Mouse (Mus musculus) midbrain, postnatal 0 days (tissue): ENCODE results near the gene Tsen34. TPM values are rescaled to one million over a fixed set of nuclear protein-coding genes. Genes with fewer than 3 reads are reported as not detected.

Experiments
- ATAC-seq: fragments of 200-750 bp; cut with Nextera tagmentation; 2 replicates; pipeline ENCODE4 v1.8.0; 2017; ENCODE audit warnings: moderate number of reproducible peaks, mild to moderate bottlenecking, moderate TSS enrichment, moderate library complexity; ENCODE audit not compliant: low FRiP score
- DNase-seq: peaks from one replicate; pipeline ENCODE4 v3.0.0-alpha.2; 2015; ENCODE audit warnings: low spot score
- H3K27ac ChIP-seq: fragments of 300-500 bp; sonication (generic); 2 replicates; pipeline ENCODE4 v1.5.1; 2014; ENCODE audit warnings: low read depth, mild to moderate bottlenecking, low read length, mixed read lengths
- H3K27me3 ChIP-seq: fragments of 300-500 bp; sonication (generic); 2 replicates; pipeline ENCODE4 v1.6.1; 2014; ENCODE audit warnings: low read length, control low read depth, mixed read lengths; ENCODE audit not compliant: insufficient read depth
- H3K36me3 ChIP-seq: fragments of 300-500 bp; sonication (generic); 2 replicates; pipeline ENCODE4 v1.6.1; 2014; ENCODE audit warnings: low read length, control low read depth, mixed read lengths; ENCODE audit not compliant: insufficient read depth
- H3K4me1 ChIP-seq: fragments of 300-500 bp; sonication (generic); 2 replicates; pipeline ENCODE4 v1.6.1; 2014; ENCODE audit warnings: mild to moderate bottlenecking, control low read depth, antibody characterized with exemption, low read length, mixed read lengths; ENCODE audit not compliant: insufficient read depth
- H3K4me2 ChIP-seq: fragments of 300-500 bp; sonication (generic); 2 replicates; pipeline ENCODE4 v1.6.1; 2014; ENCODE audit warnings: low read depth, mild to moderate bottlenecking, low read length, mixed read lengths; ENCODE audit not compliant: poor library complexity, severe bottlenecking
- H3K4me3 ChIP-seq: fragments of 300-500 bp; sonication (generic); 2 replicates; pipeline ENCODE4 v1.5.1; 2014; ENCODE audit warnings: low read depth, mild to moderate bottlenecking, low read length, moderate library complexity
- H3K9ac ChIP-seq: fragments of 300-500 bp; sonication (generic); replicated peaks from 2 replicates; pipeline ENCODE4 v1.6.1; 2014; ENCODE audit warnings: mild to moderate bottlenecking, low read length, moderate library complexity, mixed read lengths; ENCODE audit not compliant: poor library complexity, severe bottlenecking
- H3K9me3 ChIP-seq: fragments of 300-500 bp; sonication (generic); 2 replicates; pipeline ENCODE4 v1.6.1; 2016; ENCODE audit warnings: low read length, control low read depth
- CTCF ChIP-seq: IDR thresholded peaks from 2 replicates; pipeline ENCODE4 v1.5.1; 2016; ENCODE audit warnings: antibody characterized with exemption, mild to moderate bottlenecking
- WGBS: fragments of 180-500 bp; shearing (Covaris S2); extraction: QIAGEN DNeasy Blood & Tissue Kit; methylation state at CpG from one replicate; pipeline ENCODE4 v1.1.7; 2014; 5-methylcytosine and 5-hydroxymethylcytosine counted together
- polyA plus RNA-seq: library from polyadenylated mRNA; unstranded; fragments of >200 nt; fragmentation: Nextera tagmentation; extraction: Ambion mirVana; gene quantifications from 2 replicates; pipeline ENCODE4 v1.2.1, GENCODE M21; 2015
- total RNA-seq: library from RNA; depleted of rRNA; stranded (reverse); fragments of >200 nt; gene quantifications from 2 replicates; pipeline ENCODE4 v1.2.3, GENCODE M21; 2014; rRNA removed

The Tsen34 gene
- 329 and 396 TPM in 2 replicates for total RNA-seq
- polyA plus RNA-seq: 260 and 263 TPM in 2 replicates

DNA sequence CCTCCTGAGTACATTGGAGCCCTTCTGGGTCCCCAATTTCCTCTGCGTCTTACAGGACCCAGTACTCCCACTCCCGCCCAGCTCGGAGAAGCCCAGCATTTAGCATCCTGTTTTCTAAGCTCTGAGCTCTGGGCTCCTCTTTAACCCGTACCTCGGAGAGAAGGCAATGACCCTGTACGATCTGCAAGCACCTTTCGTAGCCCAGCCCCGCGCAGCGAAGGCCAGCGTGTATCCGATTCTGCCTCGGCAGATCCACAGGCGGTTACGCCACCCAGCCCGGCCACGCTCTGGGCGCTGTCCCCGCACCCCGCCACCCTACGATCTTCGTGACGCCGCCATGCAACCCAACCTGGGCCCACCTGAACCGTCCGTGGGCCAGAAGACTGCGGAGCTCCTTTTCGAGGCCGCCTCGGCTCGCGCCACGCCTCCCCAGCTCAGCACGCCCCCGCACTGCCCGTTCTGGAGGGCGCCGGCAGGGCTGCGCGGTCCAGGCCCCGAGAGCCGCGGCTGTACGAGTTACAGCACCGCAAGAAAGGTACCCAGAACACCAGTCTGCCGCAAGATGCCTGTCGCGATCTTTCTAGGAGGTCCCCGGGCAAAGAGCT lies at the start of gene Tsen34:
TSS of gene Tsen34 (plus strand) at position 482 of the 605 bp plus-strand sequence.
- under 1% methylated on average over 49 of the region's 49 CpGs for WGBS
- peaks cover 11% of the 10 kb centered on the region for H3K36me3 ChIP-seq
- peak; percentile 65 for ATAC-seq
- DNase-seq: peak; percentile 9
- H3K4me3 ChIP-seq: peak within 1 kb of the TSS; percentile 72
- H3K4me2 ChIP-seq: peak within 1 kb of the TSS; percentile 63
- H3K27ac ChIP-seq: peak within 1 kb of the TSS; percentile 96
- H3K9me3 ChIP-seq: no peaks in the 10 kb centered on the region
- TF ChIP-seq CTCF: peak; percentile 26; the same call in 1 of the 2 replicates
- peaks cover 9% of the 10 kb centered on the region; the same call in 1 of the 2 replicates for H3K4me1 ChIP-seq
- no peaks in the 10 kb centered on the region for H3K27me3 ChIP-seq
- peak within 1 kb of the TSS; percentile 86 for H3K9ac ChIP-seq

DNA sequence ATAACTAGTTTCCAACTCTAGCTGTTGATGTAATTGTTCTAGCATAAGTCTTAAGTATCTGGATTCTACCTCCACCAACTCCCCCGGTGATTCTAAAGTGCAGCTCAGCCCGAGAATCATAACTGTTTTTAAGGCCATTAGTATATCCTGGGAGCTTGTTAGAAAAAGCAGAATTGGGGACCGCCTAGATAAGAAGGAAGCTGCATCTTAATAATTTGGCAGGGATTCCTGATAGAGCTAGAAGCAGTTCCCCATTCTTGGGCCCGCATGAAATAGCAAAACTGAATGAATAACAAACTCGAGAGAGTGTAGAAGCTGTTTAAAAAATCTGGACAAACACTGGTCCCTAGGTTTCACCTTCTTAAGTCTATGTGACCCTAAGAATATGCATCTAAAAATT lies 49.3 kb upstream of the Tsen34 start:
- Histone ChIP-seq H3K4me3 (no peak overlapping the region), H3K36me3 (peaks cover 23% of the 10 kb centered on the region), H3K4me1 (peaks cover 13% of the 10 kb centered on the region), H3K27ac (no peak overlapping the region), H3K9me3 (no peaks in the 10 kb centered on the region), H3K4me2 (no peak overlapping the region), H3K27me3 (no peaks in the 10 kb centered on the region), H3K9ac (no peak overlapping the region)
- TF ChIP-seq CTCF: no peak
- ATAC-seq: no peak
- no peak for DNase-seq
- WGBS: 76% methylated on average over 5 of the region's 5 CpGs

DNA sequence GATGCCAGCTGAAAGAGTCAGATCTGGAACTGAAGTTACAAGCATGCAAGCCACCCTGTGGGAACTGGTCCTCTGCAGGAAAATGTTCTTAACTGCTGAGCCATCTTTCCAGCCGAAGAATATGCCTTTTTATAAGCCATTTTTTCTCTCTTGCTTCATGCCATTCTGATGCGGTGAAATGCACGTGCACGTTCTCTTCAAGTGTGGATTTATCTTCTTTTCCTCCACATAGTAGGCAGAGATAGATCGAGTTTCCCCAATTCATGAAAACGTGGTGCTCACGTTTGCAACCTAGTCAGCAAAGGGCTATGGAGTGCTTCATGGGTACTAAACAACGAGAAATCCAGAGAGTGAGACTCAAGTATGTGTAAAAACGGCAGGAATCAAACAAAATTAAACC lies 48.8 kb upstream of the Tsen34 start:
- 0 out of 2 replicates have a peak overlapping the region, but pooled peaks have one; percentile 29 for H3K9ac ChIP-seq
- no peaks in the 10 kb centered on the region for H3K9me3 ChIP-seq
- no peaks in the 10 kb centered on the region for H3K27me3 ChIP-seq
- no peak overlapping the region for H3K27ac ChIP-seq
- H3K36me3 ChIP-seq: peaks cover 19% of the 10 kb centered on the region; the same call in 1 of the 2 replicates
- DNase-seq (no peak), ATAC-seq (no peak)
- H3K4me2 ChIP-seq: peak overlapping the region; percentile 61
- TF ChIP-seq CTCF: no peak
- H3K4me3 ChIP-seq: peak overlapping the region; percentile 93
- peaks cover 13% of the 10 kb centered on the region for H3K4me1 ChIP-seq
- WGBS: 23% methylated on average over 9 of the region's 9 CpGs

DNA sequence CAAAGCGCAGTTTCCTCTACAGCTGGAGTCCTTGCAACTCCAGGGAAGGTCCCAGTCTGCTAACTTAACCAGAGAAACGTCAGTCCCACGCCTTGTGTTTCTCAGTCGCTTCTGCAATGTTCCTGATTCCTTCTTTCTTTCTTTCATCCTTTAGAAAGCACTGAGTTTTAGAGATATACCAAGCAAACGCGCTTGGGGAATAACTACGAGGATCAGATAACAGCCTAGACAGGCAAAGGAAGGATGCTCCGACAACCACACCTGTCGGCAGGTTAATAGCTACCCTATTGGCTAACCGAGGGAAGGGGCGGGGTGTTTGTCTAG lies 48.4 kb upstream of the Tsen34 start:
- Histone ChIP-seq H3K4me2 (peak overlapping the region; percentile 61), H3K36me3 (peaks cover 18% of the 10 kb centered on the region; the same call in 1 of the 2 replicates), H3K4me1 (peaks cover 13% of the 10 kb centered on the region), H3K27me3 (no peaks in the 10 kb centered on the region), H3K9ac (0 out of 2 replicates have a peak overlapping the region, but pooled peaks have one; percentile 29), H3K9me3 (no peaks in the 10 kb centered on the region), H3K4me3 (peak overlapping the region; percentile 93), H3K27ac (no peak overlapping the region)
- no peak for TF ChIP-seq CTCF
- 2% methylated on average over 11 of the region's 11 CpGs for WGBS
- DNase-seq (no peak), ATAC-seq (no peak)

DNA sequence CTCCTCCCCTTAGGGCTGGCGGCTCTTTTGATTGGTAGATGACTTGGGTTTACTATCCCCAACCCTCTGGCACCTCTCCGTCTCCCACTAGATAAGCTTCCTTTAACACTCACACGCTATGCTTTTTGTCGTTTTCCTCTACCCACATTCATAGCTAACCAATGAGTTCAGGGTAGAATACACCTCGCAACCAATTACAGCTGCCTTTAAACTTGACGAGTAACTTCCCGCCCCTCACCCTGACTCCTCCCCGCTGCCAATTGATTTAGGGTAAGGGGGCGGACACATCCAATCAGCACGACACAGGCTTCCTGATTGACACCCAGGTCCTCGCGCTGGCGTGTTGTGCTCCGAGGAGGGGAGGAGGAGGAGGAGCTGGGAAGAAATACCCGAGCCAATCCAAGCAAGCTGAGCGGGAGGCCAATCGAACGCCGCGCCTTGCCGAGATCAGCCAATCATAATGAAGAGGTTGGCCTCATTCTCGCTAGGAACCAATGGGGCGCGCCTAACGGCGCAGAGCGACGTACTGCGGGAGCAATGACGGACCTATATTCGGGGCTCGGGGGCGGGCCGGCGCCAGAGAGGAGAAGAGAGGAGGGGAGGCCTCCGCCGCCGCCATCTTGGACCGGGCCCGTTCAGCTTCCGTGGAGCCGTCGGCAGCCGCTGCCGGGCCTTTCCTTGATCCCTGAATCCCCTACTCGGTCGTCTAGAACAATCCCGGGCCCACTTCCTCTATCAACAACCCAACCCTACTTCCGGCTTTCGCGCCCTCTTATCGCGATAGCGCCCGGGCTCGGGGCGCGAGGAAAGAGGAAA lies 47.8 kb upstream of the Tsen34 start, which contains the start of gene Cnot3:
TSS of gene Cnot3 (plus strand) at position 597 of the 816 bp plus-strand sequence.
- Histone ChIP-seq H3K4me1 (peaks cover 13% of the 10 kb centered on the region), H3K4me3 (peak within 1 kb of the TSS; percentile 93), H3K9ac (peak within 1 kb of the TSS; percentile 96), H3K4me2 (peak within 1 kb of the TSS; percentile 86), H3K27ac (peak within 1 kb of the TSS; percentile 94), H3K27me3 (no peaks in the 10 kb centered on the region), H3K36me3 (peaks cover 12% of the 10 kb centered on the region; the same call in 1 of the 2 replicates), H3K9me3 (no peaks in the 10 kb centered on the region)
- ATAC-seq (peak; percentile 97), DNase-seq (peak; percentile 100)
- no peak for TF ChIP-seq CTCF
- under 1% methylated on average over 53 of the region's 58 CpGs for WGBS
